Mouse (Mus musculus) erythroblast, embryonic 14.5 days (primary cell): ENCODE results near the gene Cpxm2.

Experiments used
- GATA1 ChIP-seq: IDR thresholded peaks from 2 replicates; pipeline ENCODE4 v1.6.1; 2012; ENCODE audit warnings: low read length, inconsistent platforms, mixed read lengths
- TAL1 ChIP-seq: IDR thresholded peaks from 3 replicates; pipeline ENCODE4 v1.6.1; 2012; ENCODE audit warnings: low read length, inconsistent platforms, mixed read lengths

DNA sequence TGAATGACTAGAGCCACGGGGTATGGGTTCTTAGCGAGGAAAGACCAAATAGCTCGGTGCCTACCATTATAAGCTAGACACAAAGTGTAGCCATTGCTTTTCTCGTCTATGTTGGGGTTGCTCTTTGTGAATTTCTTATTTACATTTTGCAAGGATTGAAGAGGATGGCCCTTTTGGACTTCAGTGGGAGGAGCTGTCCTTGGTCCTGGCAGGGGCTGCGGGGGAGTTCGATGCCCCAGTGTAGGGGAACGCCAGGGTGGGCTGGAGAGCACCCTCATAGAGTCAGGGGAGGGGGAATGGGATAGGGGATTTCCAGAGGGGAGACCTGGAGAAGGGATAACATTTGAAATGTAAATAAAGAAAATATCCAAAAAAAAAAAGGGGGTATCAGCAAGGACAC, 94.4 kb downstream of the Cpxm2 start:
- TF ChIP-seq GATA1 (no peak), TAL1 (no peak)
